Mouse (Mus musculus) limb, embryonic 14.5 days (tissue): ENCODE results near the gene Xndc1. TPM values are rescaled to one million over a fixed set of nuclear protein-coding genes. Genes with fewer than 3 reads are reported as not detected.

Experiments
- ATAC-seq: fragments of 200-750 bp; cut with Nextera tagmentation; 2 replicates; pipeline ENCODE4 v1.8.0; 2017; ENCODE audit warnings: low read depth, moderate number of reproducible peaks, moderate TSS enrichment; ENCODE audit not compliant: low FRiP score
- DNase-seq: peaks from one replicate; pipeline ENCODE4 v3.0.0-alpha.2; 2015; ENCODE audit warnings: low spot score
- H3K27ac ChIP-seq: fragments of 300-500 bp; sonication (generic); replicated peaks from 2 replicates; pipeline ENCODE4 v1.5.1; 2014; ENCODE audit warnings: low read depth, mild to moderate bottlenecking, low read length, moderate library complexity, mixed read lengths
- H3K27me3 ChIP-seq: fragments of 300-500 bp; sonication (generic); 2 replicates; pipeline ENCODE4 v1.6.1; 2014; ENCODE audit warnings: low read length, mixed read lengths; ENCODE audit not compliant: control insufficient read depth, insufficient read depth
- H3K36me3 ChIP-seq: fragments of 300-500 bp; sonication (generic); 2 replicates; pipeline ENCODE4 v1.6.1; 2014; ENCODE audit warnings: mild to moderate bottlenecking, low read length, moderate library complexity, mixed read lengths; ENCODE audit not compliant: control insufficient read depth, insufficient read depth
- H3K4me1 ChIP-seq: fragments of 300-500 bp; sonication (generic); 2 replicates; pipeline ENCODE4 v1.6.1; 2014; ENCODE audit warnings: antibody characterized with exemption, low read length, mixed read lengths; ENCODE audit not compliant: control insufficient read depth, insufficient read depth
- H3K4me2 ChIP-seq: fragments of 300-500 bp; sonication (generic); replicated peaks from 2 replicates; pipeline ENCODE4 v1.6.1; 2014; ENCODE audit warnings: low read depth, mild to moderate bottlenecking, low read length, moderate library complexity; ENCODE audit not compliant: severe bottlenecking
- H3K4me3 ChIP-seq: fragments of 300-500 bp; sonication (generic); replicated peaks from 2 replicates; pipeline ENCODE4 v1.5.1; 2014; ENCODE audit warnings: low read length
- H3K9ac ChIP-seq: fragments of 300-500 bp; sonication (generic); 2 replicates; pipeline ENCODE4 v1.6.1; 2014; ENCODE audit warnings: mild to moderate bottlenecking, low read depth, low read length, moderate library complexity; ENCODE audit not compliant: severe bottlenecking
- H3K9me3 ChIP-seq: fragments of 300-500 bp; sonication (generic); 2 replicates; pipeline ENCODE4 v1.6.1; 2016; ENCODE audit warnings: low read length; ENCODE audit not compliant: control insufficient read depth
- POLR2A ChIP-seq: fragments of 200-500 bp; IDR thresholded peaks from 2 replicates; pipeline ENCODE4 v1.8.0; 2012; ENCODE audit warnings: inconsistent platforms, mild to moderate bottlenecking, moderate library complexity, borderline replicate concordance; ENCODE audit not compliant: insufficient read depth, insufficient read length; ENCODE audit errors: extremely low read depth
- WGBS: fragments of 180-500 bp; shearing (Covaris S2); extraction: QIAGEN DNeasy Blood & Tissue Kit; methylation state at CpG from one replicate; pipeline ENCODE4 v1.1.7; 2014; 5-methylcytosine and 5-hydroxymethylcytosine counted together
- polyA plus RNA-seq, 2 experiments: library from polyadenylated mRNA; depleted of rRNA in 1 of 2; stranded (reverse) in 1 of 2; unstranded in 1 of 2; fragments of >200 nt; fragmentation: Nextera tagmentation in 1 of 2; extraction: Ambion mirVana in 1 of 2; gene quantifications; 2 replicates each; pipeline versions ENCODE4 v1.2.1 to v1.2.3; 2012 to 2014

The Xndc1 gene
- polyA plus RNA-seq, 2 experiments: 21.4 to 65.1 TPM

- H3K4me2 ChIP-seq: no peak overlapping the region
- WGBS: 37% methylated on average over 5 of the region's 5 CpGs
- DNase-seq (no peak), ATAC-seq (no peak)
- no peak overlapping the region for H3K4me3 ChIP-seq
- H3K27ac ChIP-seq: no peak overlapping the region
- no peak overlapping the region for H3K9ac ChIP-seq
- H3K36me3 ChIP-seq: 0 out of 2 replicates have a peak, but pooled peaks cover 2% of the 10 kb centered on the region
- no peaks in the 10 kb centered on the region for H3K27me3 ChIP-seq
- peaks cover 6% of the 10 kb centered on the region; the same call in 1 of the 2 replicates for H3K4me1 ChIP-seq
- TF ChIP-seq POLR2A: no peak
- H3K9me3 ChIP-seq: no peaks in the 10 kb centered on the region
Measured at GRCm38 (mm10) chr7:102100868-102101267, 35.6 kb downstream of the Xndc1 start.

DNA sequence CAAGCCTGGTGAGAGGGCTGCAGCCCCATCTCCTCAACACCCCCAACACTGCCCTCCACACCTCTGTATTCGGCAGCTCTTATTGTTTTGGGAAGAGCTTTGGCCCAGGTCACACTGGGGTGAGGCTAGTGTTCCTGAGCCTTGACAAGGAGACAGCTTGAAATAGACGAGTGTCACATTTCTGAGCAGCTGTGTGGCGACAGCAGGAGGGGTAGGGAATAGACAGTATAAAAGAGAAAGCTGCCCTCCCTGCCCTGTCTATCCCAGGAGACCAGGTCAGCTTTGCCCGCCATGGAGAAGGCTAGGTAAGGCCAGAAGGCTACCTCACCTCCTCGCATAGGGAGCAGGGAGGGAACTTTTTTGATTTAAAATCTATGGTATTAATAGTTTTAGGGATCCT, 36.2 kb downstream of the Xndc1 start, which contains the start of gene Art1:
TSS of gene Art1 (plus strand) at position 257 of the 400 bp plus-strand sequence.
- no peak for DNase-seq
- TF ChIP-seq POLR2A: no peak
- Histone ChIP-seq H3K27ac (0 out of 2 replicates have a peak within 1 kb of the TSS, but pooled peaks have one; percentile 19), H3K4me2 (no peak within 1 kb of the TSS), H3K9me3 (no peaks in the 10 kb centered on the region), H3K9ac (no peak within 1 kb of the TSS), H3K4me1 (peaks cover 6% of the 10 kb centered on the region; the same call in 1 of the 2 replicates), H3K4me3 (no peak within 1 kb of the TSS), H3K27me3 (no peaks in the 10 kb centered on the region), H3K36me3 (no peaks in the 10 kb centered on the region)
- 45% methylated on average over 5 of the region's 5 CpGs for WGBS
- ATAC-seq: 0 out of 2 replicates have a peak, but pooled peaks have one; percentile 27

- H3K9me3 ChIP-seq: no peaks in the 10 kb centered on the region
- H3K4me3 ChIP-seq: no peak overlapping the region
- H3K27me3 ChIP-seq: no peaks in the 10 kb centered on the region
- H3K36me3 ChIP-seq: no peaks in the 10 kb centered on the region
- H3K4me1 ChIP-seq: peaks cover 12% of the 10 kb centered on the region; the same call in 1 of the 2 replicates
- no peak for TF ChIP-seq POLR2A
- 53% methylated on average over 8 of the region's 8 CpGs for WGBS
- no peak overlapping the region for H3K4me2 ChIP-seq
- H3K27ac ChIP-seq: no peak overlapping the region
- H3K9ac ChIP-seq: no peak overlapping the region
- ATAC-seq (no peak), DNase-seq (no peak)
Measured at GRCm38 (mm10) chr7:102102241-102102640, 36.9 kb downstream of the Xndc1 start.

DNA sequence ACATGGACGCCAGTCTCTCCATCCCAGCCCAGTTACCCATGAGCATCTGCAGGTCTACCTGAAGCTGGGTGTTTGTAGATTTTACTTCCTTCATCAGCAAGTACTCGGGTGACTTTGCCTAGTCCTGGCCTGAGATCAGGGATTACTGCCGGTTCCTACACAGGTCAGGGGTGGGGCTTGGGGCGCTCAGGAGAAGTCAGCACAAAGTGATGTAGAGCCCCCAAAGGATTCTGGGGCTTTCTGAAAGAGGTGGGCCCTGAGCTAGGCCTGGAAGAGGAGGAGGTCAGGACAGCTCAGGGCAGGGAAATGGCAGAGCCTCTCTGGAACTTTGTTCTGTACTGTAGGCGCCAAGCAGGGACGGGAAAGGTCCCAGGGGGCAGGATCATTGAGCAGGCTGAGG, 37.4 kb downstream of the Xndc1 start:
- no peaks in the 10 kb centered on the region for H3K9me3 ChIP-seq
- H3K4me1 ChIP-seq: peaks cover 12% of the 10 kb centered on the region; the same call in 1 of the 2 replicates
- H3K36me3 ChIP-seq: no peaks in the 10 kb centered on the region
- no peak overlapping the region for H3K4me2 ChIP-seq
- H3K27me3 ChIP-seq: no peaks in the 10 kb centered on the region
- no peak overlapping the region for H3K9ac ChIP-seq
- 38% methylated on average over 6 of the region's 6 CpGs for WGBS
- no peak overlapping the region for H3K27ac ChIP-seq
- no peak for TF ChIP-seq POLR2A
- no peak overlapping the region for H3K4me3 ChIP-seq
- no peak for DNase-seq
- ATAC-seq: no peak

GRCm38 (mm10) chr7:102103555-102103954, 38.2 kb downstream of the Xndc1 start:
- DNase-seq (no peak), ATAC-seq (no peak)
- no peak overlapping the region for H3K9ac ChIP-seq
- no peak overlapping the region for H3K4me2 ChIP-seq
- no peaks in the 10 kb centered on the region for H3K9me3 ChIP-seq
- H3K4me1 ChIP-seq: peaks cover 12% of the 10 kb centered on the region; the same call in 1 of the 2 replicates
- H3K4me3 ChIP-seq: no peak overlapping the region
- H3K36me3 ChIP-seq: no peaks in the 10 kb centered on the region
- no peak for TF ChIP-seq POLR2A
- H3K27ac ChIP-seq: no peak overlapping the region
- no peaks in the 10 kb centered on the region for H3K27me3 ChIP-seq
- WGBS: 75% methylated on average over 2 of the region's 2 CpGs
